Mouse (Mus musculus) hindbrain, postnatal 0 days (tissue): Measurements from ENCODE around the gene Hist1h2af. TPM values are rescaled to one million over a fixed set of nuclear protein-coding genes. Genes with fewer than 3 reads are reported as not detected.
A peak's percentile ranks its signal among the peaks of the same experiment; 100 is the strongest.
"Not testable (repeated sequence)": the region's sequence is repeated elsewhere in the genome, so short reads cannot be mapped to it uniquely, and the experiment has no call there.

Experiments
- ATAC-seq: fragments of 200-750 bp; cut with Nextera tagmentation; 2 replicates; pipeline ENCODE4 v1.8.0; 2017; ENCODE audit warnings: mild to moderate bottlenecking, moderate TSS enrichment, moderate library complexity
- DNase-seq: peaks from one replicate; pipeline ENCODE4 v3.0.0-alpha.2; 2015; ENCODE audit warnings: low spot score
- H3K27ac ChIP-seq: fragments of 300-500 bp; sonication (generic); 2 replicates; pipeline ENCODE4 v1.5.1; 2014; ENCODE audit warnings: mild to moderate bottlenecking
- H3K27me3 ChIP-seq: fragments of 300-500 bp; sonication (generic); 2 replicates; pipeline ENCODE4 v1.6.1; 2014; ENCODE audit warnings: low read length, mixed read lengths; ENCODE audit not compliant: insufficient read depth
- H3K36me3 ChIP-seq: fragments of 300-500 bp; sonication (generic); 2 replicates; pipeline ENCODE4 v1.6.1; 2014; ENCODE audit warnings: low read length, mixed read lengths; ENCODE audit not compliant: insufficient read depth
- H3K4me1 ChIP-seq: fragments of 300-500 bp; sonication (generic); 2 replicates; pipeline ENCODE4 v1.6.1; 2014; ENCODE audit warnings: antibody characterized with exemption, low read length, mixed read lengths; ENCODE audit not compliant: insufficient read depth
- H3K4me2 ChIP-seq: fragments of 300-500 bp; sonication (generic); 2 replicates; pipeline ENCODE4 v1.6.1; 2014; ENCODE audit warnings: low read depth, mild to moderate bottlenecking, low read length, moderate library complexity, mixed read lengths
- H3K4me3 ChIP-seq: fragments of 300-500 bp; sonication (generic); 2 replicates; pipeline ENCODE4 v1.5.1; 2014; ENCODE audit warnings: low read length
- H3K9ac ChIP-seq: fragments of 300-500 bp; sonication (generic); replicated peaks from 2 replicates; pipeline ENCODE4 v1.6.1; 2014; ENCODE audit warnings: mild to moderate bottlenecking, low read length, moderate library complexity, mixed read lengths
- H3K9me3 ChIP-seq: fragments of 300-500 bp; sonication (generic); 2 replicates; pipeline ENCODE4 v1.6.1; 2016; ENCODE audit warnings: low read length, mixed read lengths
- CTCF ChIP-seq: IDR thresholded peaks from 2 replicates; pipeline ENCODE4 v1.5.1; 2016; ENCODE audit warnings: antibody characterized with exemption, control low read depth, low read depth
- WGBS: fragments of 180-500 bp; shearing (Covaris S2); extraction: QIAGEN DNeasy Blood & Tissue Kit; methylation state at CpG from one replicate; pipeline ENCODE4 v1.1.7; 2014; 5-methylcytosine and 5-hydroxymethylcytosine counted together
- polyA plus RNA-seq: library from polyadenylated mRNA; unstranded; fragments of >200 nt; fragmentation: Nextera tagmentation; extraction: Ambion mirVana; gene quantifications from 2 replicates; pipeline ENCODE4 v1.2.1, GENCODE M21; 2015
- total RNA-seq: library from RNA; depleted of rRNA; stranded (reverse); fragments of >200 nt; gene quantifications from 2 replicates; pipeline ENCODE4 v1.2.3, GENCODE M21; 2014

Gene Hist1h2af
- total and polyA plus RNA-seq, 2 experiments from 2014 or later, result 3.3 to 415 TPM

DNA sequence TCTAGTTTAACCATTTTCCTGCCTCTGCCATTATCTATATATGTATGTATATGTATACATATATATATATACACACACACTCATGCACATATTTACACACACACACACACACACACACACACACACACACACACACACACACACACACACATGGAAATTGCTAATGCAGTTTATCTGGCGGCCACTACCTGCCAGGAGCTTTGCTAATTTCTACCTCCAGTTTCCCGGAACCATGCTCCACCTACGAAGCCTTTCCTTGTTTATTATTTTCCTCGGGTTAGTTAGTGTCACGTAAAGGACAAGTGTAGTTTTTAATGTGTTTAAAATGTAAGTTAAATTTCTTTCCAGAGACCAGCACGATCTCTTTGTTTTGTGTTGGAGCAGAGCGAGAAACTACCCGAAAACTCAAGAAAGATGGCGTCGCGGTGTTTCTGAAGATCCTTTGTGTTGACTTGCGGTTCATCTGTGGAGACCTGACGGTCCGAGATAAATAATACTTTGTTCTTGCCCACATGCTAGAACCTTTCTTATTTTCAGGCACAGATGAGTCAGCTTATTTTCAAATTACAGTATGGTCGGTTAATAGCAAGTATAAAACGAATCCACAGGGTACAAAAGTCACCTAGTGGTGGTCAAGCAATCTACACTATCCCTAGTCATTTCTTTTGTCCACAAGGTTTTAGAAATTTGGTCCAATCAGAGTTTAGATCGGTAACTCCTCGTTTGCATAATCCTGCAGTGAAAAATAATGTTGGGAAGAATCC lies 29.2 kb downstream of the Hist1h2af start:
- peak; percentile 71 for TF ChIP-seq CTCF
- H3K9me3 ChIP-seq, result no peaks in the 10 kb centered on the region
- H3K9ac ChIP-seq, result peak overlapping the region; percentile 58
- DNase-seq, result peak; percentile 86
- H3K4me3 ChIP-seq, result peak overlapping the region; percentile 44
- peak overlapping the region; percentile 95 for H3K27ac ChIP-seq
- 3% methylated on average over 18 of the region's 18 CpGs for WGBS
- H3K4me1 ChIP-seq, result no peaks in the 10 kb centered on the region
- ATAC-seq, result peak; percentile 70
- H3K27me3 ChIP-seq, result no peaks in the 10 kb centered on the region
- H3K36me3 ChIP-seq, result no peaks in the 10 kb centered on the region
- peak overlapping the region; percentile 86 for H3K4me2 ChIP-seq

DNA sequence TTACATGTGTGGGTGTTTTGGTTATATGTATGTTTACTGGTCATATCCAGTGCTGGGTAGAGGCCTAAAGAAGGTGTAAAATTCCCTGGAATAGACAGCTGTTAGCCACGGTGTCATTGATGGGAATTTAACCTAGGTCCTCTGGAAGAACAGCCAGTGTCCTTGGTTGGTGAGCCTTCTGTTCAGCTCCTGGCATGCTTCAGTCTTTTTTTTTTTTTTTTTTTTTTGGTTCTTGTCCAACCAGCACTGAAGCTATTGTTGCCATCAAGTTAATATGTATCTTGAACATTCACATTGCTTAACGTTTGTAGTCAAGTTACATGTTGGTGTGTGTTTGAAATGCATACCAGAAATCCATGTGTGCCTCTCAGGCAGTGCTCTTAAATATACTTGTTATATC lies 30.8 kb downstream of the Hist1h2af start:
- Histone ChIP-seq H3K9ac (no peak overlapping the region), H3K4me2 (no peak overlapping the region), H3K9me3 (no peaks in the 10 kb centered on the region), H3K36me3 (no peaks in the 10 kb centered on the region), H3K27ac (no peak overlapping the region), H3K4me3 (no peak overlapping the region), H3K4me1 (no peaks in the 10 kb centered on the region), H3K27me3 (no peaks in the 10 kb centered on the region)
- ATAC-seq (no peak), DNase-seq (no peak)
- 86% methylated on average over 2 of the region's 2 CpGs for WGBS
- no peak for TF ChIP-seq CTCF

DNA sequence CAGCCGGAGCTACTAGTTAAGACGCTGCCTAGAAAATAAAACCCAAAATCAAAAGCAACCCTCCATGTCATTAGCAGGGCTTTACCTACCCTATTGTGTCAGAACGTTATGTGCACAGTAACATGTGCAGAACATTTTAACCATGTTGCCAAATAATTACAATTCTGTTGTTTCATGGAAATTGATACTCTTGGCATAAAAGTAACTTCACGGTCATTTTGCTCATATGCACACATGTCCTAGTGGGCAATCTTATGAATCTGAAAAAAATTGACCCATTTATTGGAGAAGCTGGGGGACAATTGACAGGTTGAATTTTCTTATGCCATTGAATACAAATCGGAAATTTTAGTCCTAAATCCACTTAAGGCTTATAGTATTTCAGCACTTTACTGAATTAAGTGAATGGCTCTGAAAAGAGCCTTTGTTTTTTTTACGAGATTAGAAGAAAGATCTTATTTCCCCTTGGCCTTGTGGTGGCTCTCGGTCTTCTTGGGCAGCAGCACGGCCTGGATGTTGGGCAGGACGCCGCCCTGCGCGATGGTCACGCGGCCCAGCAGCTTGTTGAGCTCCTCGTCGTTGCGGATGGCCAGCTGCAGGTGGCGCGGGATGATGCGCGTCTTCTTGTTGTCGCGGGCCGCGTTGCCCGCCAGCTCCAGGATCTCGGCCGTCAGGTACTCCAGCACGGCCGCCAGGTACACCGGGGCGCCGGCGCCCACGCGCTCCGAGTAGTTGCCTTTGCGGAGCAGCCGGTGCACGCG lies 36.7 kb downstream of the Hist1h2af start:
- Histone ChIP-seq H3K4me3 (peak overlapping the region; percentile 39), H3K9ac (peak overlapping the region; percentile 44), H3K27ac (peak overlapping the region; percentile 95), H3K4me2 (peak overlapping the region; percentile 59)
- H3K27me3 ChIP-seq, H3K9me3 ChIP-seq, H3K4me1 ChIP-seq, H3K36me3 ChIP-seq: not testable (repeated sequence)
- ATAC-seq (peak; percentile 31; the same call in 1 of the 2 replicates), DNase-seq (peak; percentile 13)
- 4% methylated on average over 18 of the region's 41 CpGs for WGBS

DNA sequence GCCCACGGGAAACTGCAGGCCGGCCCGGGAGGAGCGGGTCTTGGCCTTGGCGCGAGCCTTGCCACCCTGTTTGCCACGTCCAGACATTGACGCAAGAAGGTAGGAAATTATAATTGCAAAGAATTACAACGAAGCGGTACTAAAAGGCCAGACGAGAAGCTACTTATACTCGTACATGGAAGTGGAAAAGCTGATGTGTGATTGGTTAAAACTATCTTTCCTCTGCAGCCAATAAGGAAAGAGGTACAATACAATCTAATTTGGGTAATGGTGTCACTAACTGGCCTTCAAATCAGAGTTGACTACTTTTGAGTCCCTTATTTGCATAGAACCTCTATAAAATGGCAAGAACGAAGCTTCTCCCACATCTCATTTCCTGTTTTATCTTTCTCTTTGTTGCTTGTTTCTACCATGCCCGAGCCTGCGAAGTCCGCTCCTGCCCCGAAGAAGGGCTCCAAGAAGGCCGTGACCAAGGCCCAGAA lies 37.4 kb downstream of the Hist1h2af start, which contains the start of the genes Hist1h2ae and Hist1h2bg:
TSS of gene Hist1h2ae (minus strand) at position 199 of the 482 bp plus-strand sequence.
TSS of gene Hist1h2bg (plus strand) at position 375 of the 482 bp plus-strand sequence.
- peak; percentile 93 for DNase-seq
- H3K9me3 ChIP-seq, result no peaks in the 10 kb centered on the region
- TF ChIP-seq CTCF, result no peak
- peak within 1 kb of the TSS; percentile 95 for H3K27ac ChIP-seq
- peak within 1 kb of the TSS; percentile 51 for H3K9ac ChIP-seq
- H3K36me3 ChIP-seq, result no peaks in the 10 kb centered on the region
- H3K4me2 ChIP-seq, result peak within 1 kb of the TSS; percentile 59
- H3K27me3 ChIP-seq, result no peaks in the 10 kb centered on the region
- H3K4me1 ChIP-seq, result peaks cover 7% of the 10 kb centered on the region; the same call in 1 of the 2 replicates
- peak within 1 kb of the TSS; percentile 39 for H3K4me3 ChIP-seq
- peak; percentile 93 for ATAC-seq
- WGBS, result under 1% methylated on average over 18 of the region's 18 CpGs

DNA sequence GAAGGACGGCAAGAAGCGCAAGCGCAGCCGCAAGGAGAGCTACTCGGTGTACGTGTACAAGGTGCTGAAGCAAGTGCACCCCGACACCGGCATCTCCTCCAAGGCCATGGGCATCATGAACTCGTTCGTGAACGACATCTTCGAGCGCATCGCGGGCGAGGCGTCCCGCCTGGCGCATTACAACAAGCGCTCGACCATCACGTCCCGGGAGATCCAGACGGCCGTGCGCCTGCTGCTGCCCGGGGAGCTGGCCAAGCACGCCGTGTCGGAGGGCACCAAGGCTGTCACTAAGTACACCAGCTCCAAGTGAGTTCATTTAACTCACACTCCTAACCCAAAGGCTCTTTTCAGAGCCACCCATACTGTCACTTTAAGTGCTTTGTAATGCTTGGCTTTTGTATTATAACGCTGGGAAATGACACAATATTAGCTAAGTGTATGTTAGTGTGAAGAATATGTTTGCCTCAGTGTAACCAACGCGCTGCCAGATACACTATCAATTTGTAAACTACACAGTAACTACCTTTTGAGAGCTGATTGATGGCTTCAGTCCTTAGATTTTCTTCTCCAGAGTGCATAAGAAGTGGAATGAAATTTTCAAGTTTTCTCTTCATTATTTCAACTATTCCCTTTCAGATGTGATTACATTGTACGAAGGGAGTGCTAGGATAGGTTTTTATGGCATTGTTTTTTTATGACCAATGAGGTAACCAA lies 38.0 kb downstream of the Hist1h2af start:
- H3K27me3 ChIP-seq, DNase-seq, H3K9me3 ChIP-seq, ATAC-seq, H3K4me1 ChIP-seq, H3K36me3 ChIP-seq: not testable (repeated sequence)
- WGBS, result under 1% methylated on average over 10 of the region's 34 CpGs
- Histone ChIP-seq H3K4me3 (peak overlapping the region; percentile 39), H3K4me2 (peak overlapping the region; percentile 59), H3K9ac (peak overlapping the region; percentile 51), H3K27ac (peak overlapping the region; percentile 95)

DNA sequence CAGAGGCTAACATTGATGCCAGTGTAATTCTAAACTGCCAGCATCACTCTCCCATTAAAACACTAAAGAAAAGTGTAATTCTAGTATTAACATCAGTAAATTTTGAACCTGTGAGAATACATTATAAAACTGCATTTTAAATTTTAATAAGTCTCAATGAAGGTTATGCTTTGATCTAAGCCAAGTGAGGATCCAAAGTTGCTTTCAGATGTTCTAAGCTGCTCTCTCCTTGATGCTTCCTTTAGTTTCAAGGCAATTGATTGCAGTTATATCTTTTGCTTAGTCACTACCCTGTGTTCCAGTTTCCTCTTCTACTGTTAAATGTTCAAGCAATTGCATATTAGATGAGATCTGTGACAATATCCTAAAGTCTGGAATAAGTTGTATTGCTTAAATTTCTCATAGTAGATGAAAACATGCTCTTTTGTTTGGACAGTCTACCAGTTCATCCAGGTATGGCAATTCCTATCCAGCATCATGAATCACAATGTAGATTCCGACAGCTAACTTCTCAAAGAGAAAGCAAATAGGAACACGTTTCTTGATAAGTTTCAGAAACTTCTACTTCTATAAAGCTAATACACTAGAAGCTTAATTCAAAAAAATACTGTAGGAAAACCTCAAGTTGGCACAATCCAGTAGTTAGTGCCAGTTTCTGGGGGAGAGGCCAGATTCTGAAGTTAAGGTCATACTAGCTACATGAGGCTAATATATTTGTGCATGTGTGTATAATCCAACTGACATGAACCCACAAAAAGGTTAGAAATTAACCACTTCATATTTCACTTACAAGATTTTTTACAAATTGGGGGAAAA lies 38.7 kb downstream of the Hist1h2af start:
- Histone ChIP-seq H3K9ac (peak overlapping the region; percentile 51), H3K4me3 (peak overlapping the region; percentile 39), H3K27ac (peak overlapping the region; percentile 95), H3K4me2 (peak overlapping the region; percentile 59), H3K4me1 (peaks cover 7% of the 10 kb centered on the region; the same call in 1 of the 2 replicates), H3K9me3 (no peaks in the 10 kb centered on the region), H3K36me3 (no peaks in the 10 kb centered on the region), H3K27me3 (no peaks in the 10 kb centered on the region)
- TF ChIP-seq CTCF, result no peak
- DNase-seq, result no peak
- no peak for ATAC-seq
- 44% methylated on average over 2 of the region's 2 CpGs for whole genome bisulfite sequencing

DNA sequence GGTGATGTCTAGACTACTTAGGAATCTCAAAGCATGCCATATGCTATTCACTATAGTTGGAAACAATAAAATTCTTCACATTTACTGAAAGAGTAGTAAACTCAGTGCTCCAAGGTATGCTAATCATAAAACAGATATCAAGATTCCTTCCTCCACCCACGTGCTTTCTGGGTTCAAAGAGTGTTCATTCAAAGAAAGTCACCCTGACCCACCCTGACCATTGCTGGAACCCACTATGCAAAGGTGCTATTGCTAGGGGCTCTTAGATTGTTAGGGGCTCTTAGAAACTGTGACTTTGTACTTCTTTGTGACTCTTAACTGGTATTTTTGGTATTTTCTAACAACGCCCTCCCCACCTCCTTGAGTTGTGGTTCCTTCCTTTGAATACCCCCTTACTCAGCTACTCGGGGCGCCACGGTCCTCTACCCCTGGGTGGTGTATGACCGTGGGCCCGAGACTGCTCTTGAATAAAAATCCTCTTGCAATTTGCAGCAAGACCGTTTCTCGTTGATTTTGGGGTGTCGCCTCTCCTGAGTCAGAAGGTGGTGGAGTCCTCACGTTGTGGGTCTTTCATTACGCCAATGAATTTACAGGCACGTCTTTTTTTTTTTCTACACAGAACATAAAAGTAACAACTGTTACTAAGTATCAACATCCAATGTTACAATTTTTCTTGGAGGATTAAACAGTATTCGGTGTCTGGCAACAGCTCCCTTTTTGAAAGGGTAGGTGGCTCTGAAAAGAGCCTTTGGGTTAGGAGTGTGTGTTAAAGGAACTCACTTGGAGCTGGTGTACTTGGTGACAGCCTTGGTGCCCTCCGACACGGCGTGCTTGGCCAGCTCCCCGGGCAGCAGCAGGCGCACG lies 39.6 kb downstream of the Hist1h2af start:
- H3K4me1 ChIP-seq, H3K9ac ChIP-seq, H3K27me3 ChIP-seq, H3K9me3 ChIP-seq, H3K36me3 ChIP-seq, DNase-seq, ATAC-seq: not testable (repeated sequence)
- Histone ChIP-seq H3K27ac (peak overlapping the region; percentile 81), H3K4me2 (peak overlapping the region; percentile 59), H3K4me3 (peak overlapping the region; percentile 39)
- WGBS, result 9% methylated on average over 17 of the region's 20 CpGs

DNA sequence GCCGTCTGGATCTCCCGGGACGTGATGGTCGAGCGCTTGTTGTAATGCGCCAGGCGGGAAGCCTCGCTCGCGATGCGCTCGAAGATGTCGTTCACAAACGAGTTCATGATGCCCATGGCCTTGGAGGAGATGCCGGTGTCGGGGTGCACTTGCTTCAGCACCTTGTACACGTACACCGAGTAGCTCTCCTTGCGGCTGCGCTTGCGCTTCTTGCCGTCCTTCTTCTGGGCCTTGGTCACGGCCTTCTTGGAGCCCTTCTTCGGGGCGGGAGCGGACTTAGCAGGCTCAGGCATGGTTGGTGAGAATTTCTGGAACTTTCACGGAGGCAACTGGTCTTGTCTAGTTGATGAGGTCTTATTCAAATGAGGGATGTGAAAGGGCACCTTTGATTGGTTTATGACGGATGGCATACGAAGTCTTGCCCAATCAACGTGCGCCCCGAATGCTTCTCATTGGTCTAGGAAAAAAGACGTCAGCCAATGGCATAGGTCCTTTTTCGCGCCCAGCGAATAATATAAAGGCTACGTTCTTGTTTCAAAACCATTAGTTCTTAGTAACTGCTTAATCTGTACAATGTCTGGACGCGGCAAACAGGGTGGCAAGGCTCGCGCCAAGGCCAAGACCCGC lies 40.3 kb downstream of the Hist1h2af start, which contains the start of the genes Hist1h2bf and Hist1h2ad:
TSS of gene Hist1h2bf (minus strand) at position 299 of the 627 bp plus-strand sequence.
TSS of gene Hist1h2ad (plus strand) at position 484 of the 627 bp plus-strand sequence.
- H3K4me3 ChIP-seq, result peak within 1 kb of the TSS; percentile 32
- under 1% methylated on average over 30 of the region's 42 CpGs for WGBS
- not testable (repeated sequence) for H3K27me3 ChIP-seq, H3K36me3 ChIP-seq, H3K9me3 ChIP-seq, H3K9ac ChIP-seq, H3K4me1 ChIP-seq
- peak; percentile 99 for DNase-seq
- ATAC-seq, result peak; percentile 95
- H3K4me2 ChIP-seq, result peak within 1 kb of the TSS; percentile 59
- H3K27ac ChIP-seq, result peak within 1 kb of the TSS; percentile 81
